Mouse (Mus musculus): ENCODE measurements around the gene Erich4.
"Not testable (repeated sequence)": the region's sequence is repeated elsewhere in the genome, so short reads cannot be mapped to it uniquely, and the experiment has no call there.

Erich4 gene

DNA sequence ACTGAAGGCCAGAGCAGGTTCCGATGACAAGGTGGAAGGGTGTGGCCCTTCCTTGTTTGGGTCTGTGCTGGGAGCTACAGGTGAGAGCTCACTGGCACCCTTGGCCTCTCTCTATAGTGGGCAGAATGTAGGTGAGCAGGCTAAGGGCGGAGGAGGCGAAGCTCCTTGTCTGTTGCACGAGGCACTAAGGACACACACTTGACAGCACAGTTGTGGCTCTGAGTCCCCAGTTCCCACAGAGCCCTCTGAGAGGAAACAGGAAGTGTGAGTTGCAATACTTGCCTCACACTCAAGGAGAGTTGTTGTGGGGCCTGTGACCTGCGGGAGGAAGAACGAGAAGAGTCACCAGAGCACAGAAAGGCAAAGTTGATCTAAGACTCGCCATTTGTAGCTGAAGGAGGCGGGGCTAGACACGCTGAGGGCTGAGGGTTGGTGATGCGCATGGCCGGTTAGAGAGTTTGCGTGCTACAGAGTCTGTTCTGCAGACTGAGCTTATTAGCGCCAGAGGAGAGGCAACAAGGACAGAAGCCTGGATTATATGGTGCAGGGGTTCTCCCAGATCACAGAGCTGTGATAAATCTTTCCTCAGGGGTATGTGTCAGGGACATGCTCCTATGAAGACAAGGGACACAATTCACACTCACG is 38.8 kb downstream of the Erich4 start:
- DNase-seq = not testable (repeated sequence)

DNA sequence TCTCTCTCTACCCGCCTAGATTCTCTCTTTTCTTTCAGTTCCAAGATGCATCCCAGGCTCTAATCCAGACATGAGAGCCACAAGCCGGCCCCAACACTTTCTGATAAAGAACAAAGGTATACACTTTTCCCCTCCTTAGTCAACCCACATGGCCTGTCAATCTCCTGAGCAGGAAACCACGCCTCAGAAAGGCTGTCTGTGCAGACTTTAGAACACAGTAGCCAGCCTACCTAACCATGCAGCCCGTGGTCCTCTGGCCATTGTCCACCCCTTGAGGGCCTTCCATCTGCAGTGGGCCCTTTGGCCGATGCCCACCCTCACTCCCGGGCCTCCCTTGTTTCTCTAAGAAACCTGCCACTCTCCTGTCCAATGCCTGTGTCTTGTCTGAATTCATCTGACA is 39.4 kb downstream of the Erich4 start:
- DNase-seq = not testable (repeated sequence)

DNA sequence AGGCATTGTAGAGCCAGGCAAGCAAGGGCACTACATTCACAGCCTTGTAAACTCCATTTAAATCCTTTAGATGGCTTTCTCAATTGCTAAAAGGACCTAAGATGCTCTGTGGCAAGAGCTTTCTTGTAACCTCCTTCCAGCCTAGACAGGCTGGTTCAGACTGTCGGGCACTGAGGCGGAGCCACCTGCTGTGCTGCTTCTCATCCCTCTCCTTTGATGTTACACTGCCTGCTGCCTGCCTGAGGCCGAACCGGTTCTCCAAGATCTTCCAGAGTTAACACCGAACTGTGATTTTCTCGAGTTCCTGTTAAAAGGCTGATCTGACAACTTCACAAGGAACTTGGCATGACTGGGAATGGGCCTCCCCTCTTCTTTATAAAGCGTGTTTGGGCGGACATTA is 39.8 kb downstream of the Erich4 start:
- no peak for DNase-seq

DNA sequence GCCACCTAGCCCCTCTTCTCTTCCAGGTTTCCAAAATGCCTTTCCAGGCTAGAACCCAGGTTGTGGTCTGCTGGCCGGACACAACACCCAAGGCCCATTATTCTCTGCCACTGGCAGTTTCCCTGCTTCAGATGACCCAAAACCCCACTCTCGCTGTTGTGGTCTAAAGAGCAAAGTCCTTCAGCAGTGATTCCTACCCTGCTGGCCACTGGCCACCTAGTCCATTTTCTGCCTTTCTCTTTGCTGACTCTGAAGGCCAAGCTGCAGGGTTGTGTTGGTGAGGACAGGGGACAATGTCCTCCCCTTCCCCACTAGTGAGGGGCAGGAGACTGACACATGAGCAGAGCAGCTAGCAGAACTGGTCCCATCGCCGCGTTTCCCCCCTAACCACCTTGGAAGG is 40.6 kb downstream of the Erich4 start:
- no peak for DNase-seq

DNA sequence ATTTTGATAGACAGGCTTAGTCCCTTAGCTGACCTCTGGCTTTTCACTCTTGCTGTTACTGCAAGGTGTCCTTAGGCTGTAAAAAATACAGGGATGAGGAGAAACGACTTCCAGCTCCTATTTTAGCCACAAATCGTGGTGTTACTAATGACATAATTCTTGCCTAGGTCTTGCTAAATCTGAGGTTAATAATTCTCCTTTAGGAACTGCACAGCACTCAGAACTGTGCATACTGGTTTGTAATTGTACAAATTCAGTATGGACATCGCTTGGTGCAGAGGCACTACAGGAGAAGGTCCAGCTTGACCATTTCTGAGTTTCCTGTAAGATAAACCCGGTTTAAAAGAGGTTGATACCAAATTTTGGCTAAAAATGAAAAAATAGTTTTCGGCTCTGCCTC is 41.9 kb downstream of the Erich4 start:
- not testable (repeated sequence) for DNase-seq

DNA sequence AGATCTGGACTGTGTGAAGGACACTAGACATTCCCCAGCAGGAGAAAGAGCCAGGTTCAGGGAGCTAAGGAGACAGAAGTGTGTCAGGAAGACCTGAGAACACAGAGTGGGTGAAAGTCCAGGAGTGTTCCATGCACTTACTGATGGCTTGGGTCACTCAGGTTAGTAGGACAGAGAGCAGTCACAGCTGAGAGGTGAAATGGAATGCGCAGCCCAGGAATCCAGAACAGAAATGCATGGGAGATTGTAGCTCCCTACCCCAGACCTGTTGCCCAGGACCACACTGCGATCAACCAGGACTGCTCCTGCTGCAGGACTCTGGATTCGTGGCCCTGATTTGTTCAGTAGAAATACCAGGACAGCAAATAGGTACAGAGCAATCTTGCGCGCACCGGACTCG is 47.0 kb downstream of the Erich4 start:
- DNase-seq = no peak

Measured in cerebellum, postnatal 36 days (tissue).